Mouse (Mus musculus) embryo, embryonic 11.5 days (tissue): ENCODE results near the gene Apol8.
"Not testable (repeated sequence)": the region's sequence is repeated elsewhere in the genome, so short reads cannot be mapped to it uniquely, and the experiment has no call there.

Experiments
- DNase-seq: peaks from one replicate; pipeline ENCODE4 v3.0.0-alpha.2; 2012; ENCODE audit warnings: low read depth, low spot score

The Apol8 gene

GRCm38 (mm10) chr15:77698656-77699055 is 58.1 kb downstream of the Apol8 start, which contains the start of gene Apol7e:
Apol7e (plus strand) TSS chr15:77698857.
- DNase-seq = not testable (repeated sequence)
